Mouse (Mus musculus) naive thymus-derived CD4-positive, alpha-beta T cell, adult 2 months (primary cell): ENCODE data around the gene Fcnb.

Experiments used
- DNase-seq: peaks from one replicate; pipeline ENCODE4 v3.0.0-alpha.2; 2011; ENCODE audit warnings: low read depth

Fcnb gene

DNA sequence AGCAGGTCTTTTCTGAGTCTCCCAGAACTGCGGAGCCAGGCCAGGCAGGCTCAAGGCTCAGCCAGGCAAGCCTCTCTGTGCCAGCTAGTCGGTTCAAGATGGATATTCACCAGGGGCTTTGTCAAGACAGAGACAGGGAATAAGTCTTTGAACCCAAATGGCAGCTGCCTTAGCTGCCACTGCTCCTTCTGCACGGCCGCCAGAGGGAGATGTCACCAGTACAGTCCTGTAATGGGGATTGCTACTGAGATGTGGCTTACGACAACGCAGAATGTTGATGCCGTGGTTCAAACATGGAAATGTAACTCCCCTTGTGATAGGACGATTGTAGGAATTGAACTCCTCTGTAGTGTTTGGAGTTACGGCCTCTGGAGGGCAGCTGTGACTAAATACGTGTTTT lies 1.4 kb upstream of the Fcnb start:
- no peak for DNase-seq

- DNase-seq = no peak
Observed at GRCm38 (mm10) chr2:28075616-28076187, 9.0 kb downstream of the Fcnb start.

- no peak for DNase-seq
Observed at GRCm38 (mm10) chr2:28068537-28068878, 16.2 kb downstream of the Fcnb start.

GRCm38 (mm10) chr2:28067821-28068536 lies 16.7 kb downstream of the Fcnb start:
- DNase-seq = no peak

DNA sequence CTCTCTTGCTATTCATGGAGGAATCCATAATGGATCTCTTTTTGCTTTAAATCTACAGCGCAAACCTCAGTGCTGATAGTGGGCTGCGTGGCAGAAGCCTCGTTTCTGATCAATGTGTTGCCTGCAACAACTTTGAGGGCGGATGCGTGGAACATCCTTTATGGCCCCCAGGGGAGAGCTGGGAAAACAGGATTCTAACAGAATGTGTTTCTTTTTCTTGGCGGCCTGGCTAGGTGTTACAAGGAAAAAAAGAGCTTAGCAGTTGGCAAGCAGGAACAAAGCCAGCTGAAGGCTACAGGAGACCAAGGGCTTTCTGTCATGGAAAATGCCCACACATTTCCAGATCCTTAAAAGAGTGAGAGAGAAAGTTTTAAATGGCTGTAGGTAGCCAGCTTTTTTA lies 17.5 kb downstream of the Fcnb start:
- no peak for DNase-seq

GRCm38 (mm10) chr2:28066686-28067085 lies 18.0 kb downstream of the Fcnb start:
- DNase-seq = no peak

DNA sequence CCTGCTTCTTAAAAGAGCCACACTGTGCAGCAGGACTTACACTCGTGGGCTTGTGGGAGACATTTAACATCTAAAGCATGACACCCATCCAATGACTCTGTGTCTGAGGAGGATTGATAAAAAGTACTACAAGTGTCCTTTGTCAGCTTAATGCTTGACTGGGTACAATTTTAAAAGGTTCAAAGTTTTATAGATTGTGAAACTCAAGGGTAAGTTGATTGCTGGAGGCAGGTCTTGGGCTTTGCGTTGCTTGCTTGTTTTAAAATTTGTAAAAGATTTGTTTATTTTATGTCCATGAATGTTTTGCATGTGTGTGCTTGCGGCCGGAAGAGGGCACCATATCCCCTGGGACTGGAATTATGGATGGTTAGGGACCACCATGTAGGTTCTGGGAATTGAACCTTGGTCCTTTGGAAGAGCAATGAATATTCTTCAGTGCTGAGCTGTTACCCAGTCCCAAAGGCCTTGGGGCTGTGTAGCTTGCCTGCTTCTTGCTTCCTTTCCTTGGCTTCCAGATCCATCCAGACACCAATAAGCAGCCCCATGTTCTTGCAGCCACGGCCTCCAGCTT lies 19.5 kb downstream of the Fcnb start:
- no peak for DNase-seq

DNA sequence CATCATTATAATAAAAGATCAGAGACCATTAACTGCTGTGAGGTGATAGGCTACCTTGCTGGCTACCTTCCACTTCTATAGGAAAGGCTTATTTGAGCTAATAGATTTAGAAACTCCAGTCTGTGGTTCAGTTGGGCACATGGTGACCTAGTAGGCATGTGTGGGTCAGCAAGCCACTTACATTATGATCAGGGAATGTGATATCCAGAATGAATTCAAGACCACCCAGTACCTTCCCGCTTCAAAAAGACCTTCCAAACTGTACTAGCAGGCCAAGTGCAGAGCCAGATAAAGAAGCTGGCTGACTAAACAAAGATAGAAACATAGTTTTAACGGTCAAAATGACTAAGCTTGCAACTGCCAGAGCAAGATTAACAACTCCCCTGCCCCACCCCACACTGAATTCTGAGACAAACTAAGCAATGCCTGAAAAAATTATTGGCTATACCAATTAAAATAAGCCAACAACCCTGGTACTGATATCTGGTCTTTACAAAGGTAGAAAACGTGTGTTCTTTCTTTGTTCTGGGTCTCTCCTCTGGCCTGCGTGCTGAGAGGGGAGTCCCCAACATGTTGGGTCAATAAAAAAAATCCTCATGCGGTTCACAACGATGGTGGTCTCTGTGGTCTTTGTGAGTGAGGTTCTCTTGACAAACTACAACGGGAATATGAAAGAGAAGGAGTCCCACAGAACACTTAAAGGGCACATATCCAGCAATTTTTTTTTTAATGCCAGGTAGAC lies 20.2 kb downstream of the Fcnb start:
- DNase-seq = no peak

GRCm38 (mm10) chr2:28063711-28064338 lies 20.9 kb downstream of the Fcnb start:
- DNase-seq = no peak

- DNase-seq = no peak
Observed at GRCm38 (mm10) chr2:28059922-28060321, 24.8 kb downstream of the Fcnb start.

DNA sequence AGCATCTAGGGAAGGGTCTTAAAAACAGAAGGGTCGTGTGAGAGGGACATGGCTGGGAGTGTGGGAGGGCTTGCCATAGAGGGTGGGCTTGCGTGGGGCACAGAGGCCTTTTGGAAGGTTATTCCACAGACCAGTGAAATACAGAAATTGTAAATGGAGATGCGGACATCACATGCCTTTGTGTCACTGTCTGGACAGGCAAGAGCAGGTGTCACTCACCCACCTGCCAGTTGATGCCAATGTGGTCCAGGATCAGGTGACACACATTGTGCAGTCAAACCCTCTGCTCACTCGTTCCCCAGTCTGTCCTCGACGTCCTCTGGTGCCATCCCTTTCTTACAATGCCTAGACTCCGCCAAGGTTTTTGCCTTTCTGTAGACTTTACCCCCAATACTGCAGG lies 37.6 kb downstream of the Fcnb start:
- DNase-seq = no peak

GRCm38 (mm10) chr2:28046311-28046710 lies 38.4 kb downstream of the Fcnb start:
- no peak for DNase-seq

- no peak for DNase-seq
Observed at GRCm38 (mm10) chr2:28044920-28045598, 39.6 kb downstream of the Fcnb start.

DNA sequence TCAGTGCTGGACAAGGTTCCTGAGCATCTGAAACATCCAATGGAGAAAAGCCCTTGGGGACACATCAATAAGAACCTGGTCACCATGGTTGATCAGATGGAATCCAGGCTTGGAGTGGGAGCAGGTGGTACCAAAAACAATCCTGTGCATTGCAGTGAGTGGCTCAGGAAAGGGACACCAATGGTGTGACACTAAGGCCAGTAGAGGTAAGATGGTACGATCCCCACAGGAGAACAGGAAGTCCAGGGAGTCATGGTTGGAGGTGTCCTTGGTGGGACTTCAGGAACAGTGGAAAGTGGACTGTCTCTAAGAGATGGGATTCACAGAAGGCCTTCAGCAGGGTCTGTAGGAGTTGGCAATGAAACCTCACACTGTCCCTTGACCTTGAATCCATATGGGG lies 44.2 kb downstream of the Fcnb start:
- no peak for DNase-seq

DNA sequence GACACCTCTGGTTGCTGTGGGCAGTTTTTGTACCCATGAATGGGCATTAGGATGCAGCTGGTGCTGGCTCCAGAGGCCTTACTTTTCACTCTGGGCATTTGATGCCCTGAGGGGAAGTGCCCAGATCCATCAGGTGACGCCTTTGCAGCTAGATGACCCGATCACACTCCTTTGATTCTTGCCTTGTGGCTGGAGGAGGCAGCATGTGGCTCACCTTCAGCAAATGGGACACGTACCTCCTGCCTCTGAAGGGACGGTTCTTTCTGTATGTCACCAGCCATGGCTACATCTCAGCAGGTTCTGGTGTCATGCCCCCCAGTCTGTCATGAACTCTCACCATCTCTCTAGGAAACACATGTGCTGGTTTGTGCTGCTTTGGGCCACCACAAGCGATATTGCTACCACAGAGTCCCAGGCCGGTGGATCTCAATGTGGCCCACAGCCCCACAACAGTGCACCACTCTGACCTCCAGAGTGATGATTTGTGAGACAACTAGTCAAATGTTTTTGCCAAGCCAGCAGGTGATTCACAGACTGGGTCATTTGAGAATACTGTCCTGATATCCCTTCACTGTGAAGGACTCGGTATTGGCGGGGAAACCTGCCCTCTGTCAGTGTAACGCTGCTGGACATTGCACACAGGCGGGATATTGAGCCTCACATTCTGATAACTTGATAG lies 44.9 kb downstream of the Fcnb start:
- DNase-seq = no peak

DNA sequence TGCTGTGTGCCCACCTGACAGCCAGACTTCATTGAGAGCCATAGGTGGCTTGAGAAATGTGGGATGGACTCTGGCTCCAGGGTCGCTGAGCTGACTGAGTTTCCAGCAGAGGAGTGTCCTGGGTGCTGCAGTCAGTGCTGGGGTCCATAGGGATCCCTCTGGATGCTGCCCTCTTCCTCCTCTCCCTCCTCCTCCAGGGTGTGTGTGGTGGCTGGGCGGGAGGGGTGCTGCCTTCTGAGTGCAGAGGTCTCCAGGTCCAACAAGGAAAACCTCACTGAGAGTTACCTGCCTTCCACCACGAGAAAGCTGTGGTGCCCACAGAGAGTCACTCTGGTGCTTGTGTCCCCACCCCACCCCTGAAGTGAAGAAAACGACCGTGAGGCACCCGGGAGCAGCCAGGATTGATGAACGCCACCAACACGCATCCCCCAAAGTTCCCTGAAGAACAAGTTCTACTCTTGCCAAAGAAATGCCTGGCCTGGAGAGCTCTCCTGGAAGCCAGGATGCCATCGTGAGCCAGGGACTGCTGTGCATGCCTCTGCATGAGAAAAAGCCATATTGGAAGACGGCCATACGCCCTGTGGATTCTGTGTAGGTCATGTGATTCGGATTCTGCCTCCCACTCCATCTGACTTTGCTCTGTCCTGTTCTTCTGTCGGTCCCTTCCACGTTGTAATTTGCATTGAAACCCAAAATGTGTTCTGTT lies 46.1 kb downstream of the Fcnb start:
- no peak for DNase-seq

GRCm38 (mm10) chr2:28037505-28038390 lies 46.9 kb downstream of the Fcnb start:
- no peak for DNase-seq

DNA sequence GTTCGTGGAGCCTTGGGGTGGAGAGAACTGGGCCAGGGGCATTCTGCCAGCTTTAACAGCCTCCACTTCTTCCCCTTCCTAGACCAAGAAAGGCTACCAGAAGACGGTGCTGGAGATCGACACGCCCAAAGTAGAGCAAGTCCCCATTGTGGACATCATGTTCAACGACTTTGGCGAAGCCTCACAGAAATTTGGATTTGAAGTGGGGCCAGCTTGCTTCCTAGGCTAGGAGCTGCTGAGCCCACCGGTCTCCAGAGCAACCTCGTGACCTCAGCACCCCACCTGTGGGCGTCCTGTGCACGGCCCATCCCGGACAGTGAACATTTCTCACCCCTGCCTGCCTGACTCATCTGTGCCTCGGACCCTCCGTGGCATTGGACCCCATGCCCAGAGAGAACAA lies 47.9 kb downstream of the Fcnb start:
- DNase-seq = no peak

- DNase-seq = no peak
Observed at GRCm38 (mm10) chr2:28034011-28034710, 50.5 kb downstream of the Fcnb start.
